In the genomic region with DNA sequence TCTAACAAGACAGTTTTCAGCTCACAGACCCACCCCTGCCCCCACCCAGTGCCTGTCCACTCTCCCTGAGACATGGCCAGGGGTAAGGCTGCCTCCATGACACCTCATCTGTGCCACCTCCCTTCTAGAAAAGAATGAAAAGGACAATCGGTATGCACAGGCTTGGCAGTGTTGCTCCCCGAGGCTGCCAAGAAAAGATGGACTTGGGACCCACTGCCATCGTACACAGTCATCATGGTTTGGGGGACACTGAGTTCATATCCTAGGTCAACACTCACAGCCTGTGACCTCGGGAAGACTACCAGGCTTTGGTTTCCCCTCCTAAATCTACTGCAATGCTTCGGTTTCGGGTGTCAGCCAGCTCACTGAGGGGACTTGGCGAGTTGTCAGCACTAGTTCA, we compare ENCODE assay signal across 28 mouse cellular contexts. TPM values are rescaled to one million over a fixed set of nuclear protein-coding genes. Genes with fewer than 3 reads are reported as not detected.
DNase-seq lines count a peak whose midpoint lies in the region; ATAC-seq and TF ChIP-seq lines count a peak whose summit lies in the region.
"Had no signal": no experiment of that assay in that cellular context is flagged by ENCODE, and none has a peak within 500 bp of the region (broad histone marks: within the 10 kb centered on the region; RNA-seq: fewer than 3 reads in every experiment).

No protein-coding gene starts in this region.

- H3K4me2 ChIP-seq in heart, embryonic 16.5 days (ENCODE audit: low read depth, low read length): no peak overlapping the region
- H3K4me2 ChIP-seq in heart, embryonic 12.5 days: no peak overlapping the region
- no peak overlapping the region for H3K4me2 ChIP-seq in kidney, embryonic 15.5 days
- no peak overlapping the region for H3K4me2 ChIP-seq in liver, postnatal 0 days (ENCODE audit: low read depth, low read length)
- H3K4me2 ChIP-seq in liver, embryonic 11.5 days: no peak overlapping the region
- H3K4me2 ChIP-seq: embryonic facial prominence, embryonic 12.5 days; hindbrain, embryonic 13.5 days; limb, embryonic 12.5 days; lung, embryonic 15.5 days; stomach, embryonic 15.5 days had no signal

- no peak for TF ChIP-seq CTCF in kidney, adult 2 months (conservative IDR thresholded peaks at IDR 0.05; ENCODE audit: insufficient read depth, insufficient read length, low read depth, low read length)
- no peak for TF ChIP-seq CTCF in liver, postnatal 0 days (IDR thresholded peaks at IDR 0.05; ENCODE audit: low read depth)

- H3K9me3 ChIP-seq in heart, embryonic 16.5 days (replicated peaks; ENCODE audit: control insufficient read depth, low read length): no peaks in the 10 kb centered on the region
- H3K9me3 ChIP-seq in heart, embryonic 12.5 days (replicated peaks): no peaks in the 10 kb centered on the region
- H3K9me3 ChIP-seq in kidney, embryonic 15.5 days (replicated peaks): no peaks in the 10 kb centered on the region
- no peaks in the 10 kb centered on the region for H3K9me3 ChIP-seq in liver, postnatal 0 days (ENCODE audit: low read length)
- no peaks in the 10 kb centered on the region for H3K9me3 ChIP-seq in liver, embryonic 11.5 days (ENCODE audit: control insufficient read depth, low read length)
- H3K9me3 ChIP-seq: embryonic facial prominence, embryonic 12.5 days; G1E; hindbrain, embryonic 13.5 days; limb, embryonic 12.5 days; lung, embryonic 15.5 days; stomach, embryonic 15.5 days had no signal

- 55% methylated on average over 7 of the region's 7 CpGs for WGBS in heart, embryonic 16.5 days
- whole genome bisulfite sequencing in heart, embryonic 12.5 days: 70% methylated on average over 7 of the region's 7 CpGs
- 50% methylated on average over 7 of the region's 7 CpGs for WGBS in kidney, adult 2 months
- WGBS in kidney, embryonic 15.5 days: 55% methylated on average over 7 of the region's 7 CpGs
- 61% methylated on average over 7 of the region's 7 CpGs for WGBS in liver, postnatal 0 days (ENCODE audit: insufficient replicate concordance)
- 64% methylated on average over 7 of the region's 7 CpGs for WGBS in liver, embryonic 11.5 days

- DNase-seq in kidney, adult 2 months: peak; percentile 80
- peak; percentile 49 for DNase-seq in liver, postnatal 0 days
- DNase-seq in liver, embryonic 11.5 days (ENCODE audit: low spot score): no peak
- DNase-seq in kidney, postnatal 25 days: peak; percentile 49 to 67
- no peak for DNase-seq in layer of hippocampus, adult 8-10 months (ENCODE audit: low spot score in 2 of 2)
- DNase-seq: adrenal gland, postnatal 14 days; cerebellum, adult 11-12 months; cerebellum, adult 9-11 months; embryo, embryonic 11 days; gastrocnemius, postnatal 14 days; heart, postnatal 36 days; midbrain, embryonic 14.5 days; retina, postnatal 1 day; right cerebral cortex, postnatal 14 days had no signal

- H3K36me3 ChIP-seq in heart, embryonic 16.5 days (ENCODE audit: control insufficient read depth, insufficient read depth): no peaks in the 10 kb centered on the region
- no peaks in the 10 kb centered on the region for H3K36me3 ChIP-seq in heart, embryonic 12.5 days
- no peaks in the 10 kb centered on the region for H3K36me3 ChIP-seq in kidney, adult 2 months (ENCODE audit: control insufficient read depth, insufficient read depth, low read length)
- no peaks in the 10 kb centered on the region for H3K36me3 ChIP-seq in kidney, embryonic 15.5 days
- no peaks in the 10 kb centered on the region for H3K36me3 ChIP-seq in liver, postnatal 0 days (replicated peaks; ENCODE audit: insufficient read depth, low read length)
- H3K36me3 ChIP-seq in liver, embryonic 11.5 days (ENCODE audit: control insufficient read depth, insufficient read depth, low read length): no peaks in the 10 kb centered on the region
- H3K36me3 ChIP-seq: embryonic facial prominence, embryonic 12.5 days; G1E; hindbrain, embryonic 13.5 days; limb, embryonic 12.5 days; lung, embryonic 15.5 days; stomach, embryonic 15.5 days had no signal

- ATAC-seq in heart, embryonic 16.5 days (replicated peaks; ENCODE audit: extremely low read depth, insufficient read depth, low FRiP score): no peak
- no peak for ATAC-seq in heart, embryonic 12.5 days (ENCODE audit: insufficient number of reproducible peaks, low FRiP score)
- no peak for ATAC-seq in kidney, embryonic 15.5 days (replicated peaks; ENCODE audit: low FRiP score)
- peak; percentile 90 for ATAC-seq in liver, postnatal 0 days
- no peak for ATAC-seq in liver, embryonic 11.5 days (replicated peaks; ENCODE audit: low FRiP score)
- ATAC-seq: forebrain, embryonic 14.5 days; intestine, embryonic 16.5 days had no signal

- no peaks in the 10 kb centered on the region for H3K27me3 ChIP-seq in heart, embryonic 16.5 days (ENCODE audit: control insufficient read depth, insufficient read depth, low read length)
- H3K27me3 ChIP-seq in heart, embryonic 12.5 days (replicated peaks): no peaks in the 10 kb centered on the region
- no peaks in the 10 kb centered on the region for H3K27me3 ChIP-seq in kidney, adult 2 months (replicated peaks; ENCODE audit: control insufficient read depth, insufficient read depth, low read length)
- no peaks in the 10 kb centered on the region for H3K27me3 ChIP-seq in kidney, embryonic 15.5 days
- H3K27me3 ChIP-seq in liver, postnatal 0 days (ENCODE audit: insufficient read depth, low read length): no peaks in the 10 kb centered on the region
- H3K27me3 ChIP-seq in liver, embryonic 11.5 days (replicated peaks; ENCODE audit: control insufficient read depth, insufficient read depth, low read length): no peaks in the 10 kb centered on the region
- H3K27me3 ChIP-seq: embryonic facial prominence, embryonic 12.5 days; limb, embryonic 12.5 days; lung, embryonic 15.5 days; stomach, embryonic 15.5 days had no signal

- H3K27ac ChIP-seq in heart, embryonic 16.5 days (ENCODE audit: low read length): 0 out of 2 replicates have a peak overlapping the region, but pooled peaks have one; percentile 10
- no peak overlapping the region for H3K27ac ChIP-seq in heart, embryonic 12.5 days (ENCODE audit: poor library complexity, severe bottlenecking)
- H3K27ac ChIP-seq in kidney, adult 2 months (ENCODE audit: insufficient read depth, low read depth, low read length): no peak overlapping the region
- H3K27ac ChIP-seq in kidney, embryonic 15.5 days: no peak overlapping the region
- H3K27ac ChIP-seq in liver, postnatal 0 days (ENCODE audit: low read depth): no peak overlapping the region
- H3K27ac ChIP-seq in liver, embryonic 11.5 days (ENCODE audit: low read depth, low read length): no peak overlapping the region
- H3K27ac ChIP-seq: embryonic facial prominence, embryonic 12.5 days; hindbrain, embryonic 13.5 days; left cerebral cortex, adult 2 months; limb, embryonic 12.5 days; liver, embryonic 14.5 days; lung, embryonic 15.5 days; stomach, embryonic 15.5 days had no signal

- no peak overlapping the region for H3K9ac ChIP-seq in heart, embryonic 16.5 days (ENCODE audit: low read length)
- H3K9ac ChIP-seq in heart, embryonic 12.5 days: no peak overlapping the region
- H3K9ac ChIP-seq in kidney, embryonic 15.5 days: no peak overlapping the region
- no peak overlapping the region for H3K9ac ChIP-seq in liver, postnatal 0 days (replicated peaks)
- H3K9ac ChIP-seq in liver, embryonic 11.5 days (ENCODE audit: low read depth, low read length): no peak overlapping the region
- H3K9ac ChIP-seq: embryonic facial prominence, embryonic 12.5 days; hindbrain, embryonic 13.5 days; limb, embryonic 12.5 days; liver, embryonic 14.5 days; lung, embryonic 15.5 days; stomach, embryonic 15.5 days had no signal

- no peak for TF ChIP-seq EP300 in liver, postnatal 0 days (IDR thresholded peaks at IDR 0.05; ENCODE audit: low read depth)

- TF ChIP-seq POLR2A in kidney, adult 2 months (IDR thresholded peaks at IDR 0.05; ENCODE audit: low read depth, low read length): no peak

- H3K4me3 ChIP-seq in heart, embryonic 16.5 days (ENCODE audit: low read length): no peak overlapping the region
- no peak overlapping the region for H3K4me3 ChIP-seq in heart, embryonic 12.5 days
- H3K4me3 ChIP-seq in kidney, adult 2 months (ENCODE audit: insufficient read depth, low read depth, low read length): no peak overlapping the region
- no peak overlapping the region for H3K4me3 ChIP-seq in kidney, embryonic 15.5 days (replicated peaks)
- H3K4me3 ChIP-seq in liver, postnatal 0 days (ENCODE audit: low read depth, low read length): no peak overlapping the region
- H3K4me3 ChIP-seq in liver, embryonic 11.5 days (ENCODE audit: low read depth, low read length): no peak overlapping the region
- H3K4me3 ChIP-seq: embryonic facial prominence, embryonic 12.5 days; hindbrain, embryonic 13.5 days; left cerebral cortex, adult 2 months; limb, embryonic 12.5 days; lung, embryonic 15.5 days; stomach, embryonic 15.5 days had no signal

- peaks cover 4% of the 10 kb centered on the region; the same call in 1 of the 2 replicates for H3K4me1 ChIP-seq in heart, embryonic 16.5 days (ENCODE audit: control insufficient read depth, insufficient read depth, low read length)
- no peaks in the 10 kb centered on the region for H3K4me1 ChIP-seq in heart, embryonic 12.5 days (replicated peaks)
- H3K4me1 ChIP-seq in kidney, adult 2 months (ENCODE audit: control insufficient read depth, insufficient read depth, low read length): peaks cover 5% of the 10 kb centered on the region; the same call in 1 of the 2 replicates
- 0 out of 2 replicates have a peak, but pooled peaks cover 3% of the 10 kb centered on the region for H3K4me1 ChIP-seq in kidney, embryonic 15.5 days
- H3K4me1 ChIP-seq in liver, postnatal 0 days (ENCODE audit: insufficient read depth): peaks cover 5% of the 10 kb centered on the region; the same call in 1 of the 2 replicates
- no peaks in the 10 kb centered on the region for H3K4me1 ChIP-seq in liver, embryonic 11.5 days (replicated peaks; ENCODE audit: control insufficient read depth, insufficient read depth, low read length)
- H3K4me1 ChIP-seq: embryonic facial prominence, embryonic 12.5 days; hindbrain, embryonic 13.5 days; limb, embryonic 12.5 days; stomach, embryonic 15.5 days had no signal

RNA-seq across cellular contexts. Expression of gene Armc2, which starts 35.4 kb away (rescaled TPM):
- polyA plus RNA-seq in heart, embryonic 16.5 days (2015; fragmentation: Nextera tagmentation; extraction: Ambion mirVana): 2.3 and 2.5 TPM in 2 replicates
- polyA plus RNA-seq in heart, embryonic 12.5 days (2016; fragmentation: Nextera tagmentation; extraction: Ambion mirVana): 1.2 and 1.7 TPM in 2 replicates
- 0.24 and 0.50 TPM in 2 replicates for polyA plus RNA-seq in kidney, adult 2 months (2012; rRNA removed)
- 0.86 and 1.1 TPM in 2 replicates for polyA plus RNA-seq in kidney, embryonic 15.5 days (2015; fragmentation: Nextera tagmentation; extraction: Ambion mirVana)
- 0.07 and 0.21 TPM in 2 replicates for polyA plus RNA-seq in liver, postnatal 0 days (2015; fragmentation: Nextera tagmentation; extraction: Ambion mirVana)
- 0.39 and 1.0 TPM in 2 replicates for polyA plus RNA-seq in liver, embryonic 11.5 days (2014; fragmentation: Nextera tagmentation; extraction: Ambion mirVana)
- total RNA-seq in layer of hippocampus, adult 8-10 months (2022): 10 to 100 TPM in 2 of 4 experiments, 1 to 10 TPM in 2; 8.9 to 12.7 (median 9.7) TPM
- total RNA-seq: granulocyte monocyte progenitor cell, adult 5-6 weeks had no signal
- polyA plus RNA-seq: G1E had no signal

Comparison
In these comparisons a context has a peak if more than half of its experiments do, and no peak if none do; other contexts are left out.
1. DNase-seq: peak in kidney, adult 2 months (single experiment), liver, postnatal 0 days (single experiment) and kidney, postnatal 25 days (2 of 2); none in liver, embryonic 11.5 days (single experiment) and layer of hippocampus, adult 8-10 months (0 of 2).